ENCODE assay signal across 8 mouse cellular contexts in genomic region chr4:155217241-155218103, GRCm38 (mm10). TPM values are rescaled to one million over a fixed set of nuclear protein-coding genes. Genes with fewer than 3 reads are reported as not detected.
DNase-seq lines count a peak whose midpoint lies in the region; ATAC-seq and TF ChIP-seq lines count a peak whose summit lies in the region.

No protein-coding gene starts in this region.

- ATAC-seq in stomach, embryonic 15.5 days (ENCODE audit: insufficient read depth, low FRiP score, low read depth), result no peak

- H3K27me3 ChIP-seq in spleen, adult 2 months (ENCODE audit: control insufficient read depth, insufficient read depth, low read length), result no peaks in the 10 kb centered on the region
- no peaks in the 10 kb centered on the region for H3K27me3 ChIP-seq in stomach, embryonic 15.5 days (replicated peaks)

- no peak for TF ChIP-seq CTCF in spleen, adult 2 months (IDR thresholded peaks at IDR 0.05; ENCODE audit: extremely low read depth, insufficient read depth, insufficient read length, insufficient replicate concordance)

- intact Hi-C loops in left cerebral cortex, postnatal 14 days (cut with DNase I), result no loop called here

- H3K4me1 ChIP-seq in spleen, adult 2 months (ENCODE audit: control insufficient read depth, insufficient read depth, insufficient read length), result peaks cover 55% of the 10 kb centered on the region
- H3K4me1 ChIP-seq in stomach, embryonic 15.5 days, result peaks cover 68% of the 10 kb centered on the region

- no peaks in the 10 kb centered on the region for H3K36me3 ChIP-seq in spleen, adult 2 months (ENCODE audit: control insufficient read depth, insufficient read depth, low read length)
- no peaks in the 10 kb centered on the region for H3K36me3 ChIP-seq in stomach, embryonic 15.5 days

- H3K4me3 ChIP-seq in spleen, adult 2 months (ENCODE audit: extremely low read depth, insufficient read depth, insufficient read length), result peak overlapping the region; percentile 10; the same call in 1 of the 2 replicates
- peak overlapping the region; percentile 8; the same call in 1 of the 2 replicates for H3K4me3 ChIP-seq in stomach, embryonic 15.5 days (replicated peaks)

- DNase-seq in spleen, adult 2 months (ENCODE audit: low read depth in 1 of 2, low spot score in 2 of 2), result peak in 1 of 2 experiments; percentile 44
- no peak for DNase-seq in spleen, adult 12 weeks (ENCODE audit: low spot score)
- DNase-seq in fibroblast of lung, adult 2 months (ENCODE audit: low read depth), result peak; percentile 79
- DNase-seq in kidney, adult 9 months, result peak; percentile 61
- DNase-seq in lung, postnatal 14 days, result peak; percentile 57
- DNase-seq in frontal cortex, postnatal 25 days (ENCODE audit: low spot score in 2 of 2), result no peak
- DNase-seq in left cerebral cortex, postnatal 14 days (ENCODE audit: low spot score in 2 of 2), result no peak

- peak overlapping the region; percentile 44; the same call in 1 of the 2 replicates for H3K27ac ChIP-seq in spleen, adult 2 months (ENCODE audit: insufficient read depth, low read length)
- no peak overlapping the region for H3K27ac ChIP-seq in stomach, embryonic 15.5 days

- peak overlapping the region; percentile 88 for H3K4me2 ChIP-seq in stomach, embryonic 15.5 days

- H3K9ac ChIP-seq in stomach, embryonic 15.5 days, result no peak overlapping the region

- WGBS in spleen, adult 2 months, result 30% methylated on average over 12 of the region's 12 CpGs
- whole genome bisulfite sequencing in stomach, embryonic 15.5 days, result 37% methylated on average over 12 of the region's 12 CpGs

- no peaks in the 10 kb centered on the region for H3K9me3 ChIP-seq in stomach, embryonic 15.5 days

- TF ChIP-seq POLR2A in spleen, adult 2 months (IDR thresholded peaks at IDR 0.05; ENCODE audit: low read depth, low read length), result no peak

RNA-seq across cellular contexts. Expression of gene Ski, which starts 4.9 kb away (rescaled TPM):
- polyA plus RNA-seq in spleen, adult 2 months (2012; rRNA removed), result 32.2 and 40.6 TPM in 2 replicates
- polyA plus RNA-seq in stomach, embryonic 15.5 days (2015; fragmentation: Nextera tagmentation; extraction: Ambion mirVana), result 16.2 and 16.6 TPM in 2 replicates
- 100 to 1,000 TPM; 110 to 111 TPM for total RNA-seq in left cerebral cortex, postnatal 14 days (2021)

RNA-seq across cellular contexts. Expression of gene Faap20, which starts 32.1 kb away (rescaled TPM):
- polyA plus RNA-seq in spleen, adult 2 months (2012; rRNA removed), result 43.2 and 64.8 TPM in 2 replicates
- 64.5 and 65.8 TPM in 2 replicates for polyA plus RNA-seq in stomach, embryonic 15.5 days (2015; fragmentation: Nextera tagmentation; extraction: Ambion mirVana)
- 10 to 100 TPM; 22.6 to 27.0 TPM for total RNA-seq in left cerebral cortex, postnatal 14 days (2021)

Comparison
In these comparisons a context has a peak if more than half of its experiments do, and no peak if none do; other contexts are left out.
1. DNase-seq: peak in fibroblast of lung, adult 2 months (single experiment), kidney, adult 9 months (single experiment) and lung, postnatal 14 days (single experiment); none in spleen, adult 12 weeks (single experiment), frontal cortex, postnatal 25 days (0 of 2) and left cerebral cortex, postnatal 14 days (0 of 2).